Comparison of ENCODE assay signal across 23 mouse cellular contexts in the genomic region with DNA sequence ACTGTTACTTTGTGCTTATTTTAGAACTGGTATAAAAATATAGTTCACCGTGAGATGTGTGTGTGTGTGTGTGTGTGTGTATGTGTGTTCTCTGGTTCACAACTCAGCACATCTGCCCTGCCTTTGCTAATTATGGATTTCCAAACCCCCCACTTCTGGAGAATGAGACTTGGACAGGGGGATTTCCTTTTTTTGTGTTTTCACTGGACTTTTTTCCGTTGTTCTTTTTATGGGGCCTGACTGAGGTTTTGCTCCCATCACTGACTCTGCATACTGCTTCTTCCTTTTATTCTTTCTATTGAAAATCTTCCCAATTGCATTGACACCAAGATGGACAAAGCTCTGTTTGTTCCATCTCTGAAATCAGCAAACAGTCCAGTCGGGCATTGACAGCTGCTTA.
"Had no signal": no experiment of that assay in that cellular context is flagged by ENCODE, and none has a peak within 500 bp of the region (broad histone marks: within the 10 kb centered on the region; RNA-seq: fewer than 3 reads in every experiment).

No protein-coding gene starts in this region.

- DNase-seq: gastrocnemius, postnatal 14 days; gastrocnemius, postnatal 36 days; heart, adult 11 months; heart, adult 2 months; heart, postnatal 14 days; heart, postnatal 36 days; kidney, adult 18-20 months; kidney, adult 8-10 months; kidney, postnatal 10 days; kidney, postnatal 25 days; kidney, postnatal 4 days; liver had no signal

- H3K27ac ChIP-seq: heart, adult 2 months; heart, embryonic 13.5 days; heart, embryonic 15.5 days; hindbrain, embryonic 13.5 days; hindbrain, embryonic 15.5 days; hindbrain, postnatal 0 days; layer of hippocampus, adult 2 months; left cerebral cortex, adult 2 months; limb, embryonic 10.5 days; limb, embryonic 12.5 days had no signal

- H3K4me2 ChIP-seq: heart, embryonic 11.5 days; heart, embryonic 13.5 days; heart, embryonic 15.5 days; hindbrain, embryonic 13.5 days; hindbrain, embryonic 15.5 days; limb, embryonic 12.5 days had no signal

- ATAC-seq: hindbrain, postnatal 0 days; intestine, postnatal 0 days had no signal

- H3K4me3 ChIP-seq: heart, adult 2 months; heart, embryonic 13.5 days; heart, embryonic 15.5 days; hindbrain, embryonic 13.5 days; hindbrain, embryonic 15.5 days; layer of hippocampus, adult 2 months; left cerebral cortex, adult 2 months; limb, embryonic 10.5 days; limb, embryonic 12.5 days had no signal

- H3K9ac ChIP-seq: heart, embryonic 13.5 days; heart, embryonic 15.5 days; hindbrain, embryonic 13.5 days; hindbrain, embryonic 15.5 days; limb, embryonic 12.5 days had no signal

- H3K4me1 ChIP-seq: heart, embryonic 13.5 days; heart, embryonic 15.5 days; hindbrain, embryonic 15.5 days; limb, embryonic 12.5 days had no signal

- H3K36me3 ChIP-seq: heart, embryonic 13.5 days; heart, embryonic 15.5 days; hindbrain, embryonic 13.5 days; hindbrain, embryonic 15.5 days; limb, embryonic 10.5 days; limb, embryonic 12.5 days had no signal

- H3K9me3 ChIP-seq: heart, embryonic 13.5 days; heart, embryonic 15.5 days; hindbrain, embryonic 13.5 days; hindbrain, embryonic 15.5 days; limb, embryonic 10.5 days; limb, embryonic 12.5 days had no signal

- H3K27me3 ChIP-seq: heart, embryonic 13.5 days; heart, embryonic 15.5 days; hindbrain, embryonic 13.5 days; hindbrain, embryonic 15.5 days; limb, embryonic 12.5 days had no signal
